Mouse (Mus musculus) WW6 (cell line): ENCODE data around the gene Naa80.
"Not testable (repeated sequence)": the region's sequence is repeated elsewhere in the genome, so short reads cannot be mapped to it uniquely, and the experiment has no call there.

ENCODE experiments used
- DNase-seq: peaks from one replicate; pipeline ENCODE4 v3.0.0-alpha.2; 2013; ENCODE audit warnings: low read depth, low spot score

The Naa80 gene

GRCm38 (mm10) chr9:107571534-107572326 is 7.0 kb upstream of the Naa80 start:
- no peak for DNase-seq

GRCm38 (mm10) chr9:107572327-107572662 is 6.4 kb upstream of the Naa80 start:
- DNase-seq: no peak

GRCm38 (mm10) chr9:107573774-107574173 is 4.9 kb upstream of the Naa80 start:
- DNase-seq: not testable (repeated sequence)

- no peak for DNase-seq
Measured at GRCm38 (mm10) chr9:107575579-107576356, 2.9 kb upstream of the Naa80 start.

- DNase-seq: no peak
Measured at GRCm38 (mm10) chr9:107576357-107577107, 2.2 kb upstream of the Naa80 start, which contains the start of gene Hyal1. Gene Hyal1, plus strand, starts transcription at chr9:107576927.

- no peak for DNase-seq
Measured at GRCm38 (mm10) chr9:107577871-107578270, 816 bp upstream of the Naa80 start.

- no peak for DNase-seq
Measured at GRCm38 (mm10) chr9:107579023-107579900, 575 bp downstream of the Naa80 start.

- no peak for DNase-seq
Measured at GRCm38 (mm10) chr9:107580501-107581317, 2.0 kb downstream of the Naa80 start, which contains the start of gene Hyal3. Gene Hyal3, plus strand, starts transcription at chr9:107580818.

GRCm38 (mm10) chr9:107581584-107581983 is 2.9 kb downstream of the Naa80 start:
- DNase-seq: no peak

GRCm38 (mm10) chr9:107582509-107583062 is 3.9 kb downstream of the Naa80 start:
- DNase-seq: no peak

- no peak for DNase-seq
Measured at GRCm38 (mm10) chr9:107583174-107583573, 4.5 kb downstream of the Naa80 start.

- no peak for DNase-seq
Measured at GRCm38 (mm10) chr9:107586504-107586903, 7.8 kb downstream of the Naa80 start.

GRCm38 (mm10) chr9:107586974-107587832 is 8.5 kb downstream of the Naa80 start, which contains the start of gene Ifrd2:
Gene Ifrd2, plus strand, starts transcription at chr9:107587642.
- peak; percentile 95 for DNase-seq

GRCm38 (mm10) chr9:107587833-107588639 is 9.3 kb downstream of the Naa80 start:
- no peak for DNase-seq

- DNase-seq: no peak
Measured at GRCm38 (mm10) chr9:107590058-107590772, 11.5 kb downstream of the Naa80 start.

GRCm38 (mm10) chr9:107590773-107591060 is 12.0 kb downstream of the Naa80 start:
- no peak for DNase-seq
